Mouse (Mus musculus) stomach, postnatal 0 days (tissue): Measurements from ENCODE around the gene Wdr74.

ENCODE experiments used
- CTCF ChIP-seq: IDR thresholded peaks from 2 replicates; pipeline ENCODE4 v1.5.1; 2016; ENCODE audit warnings: antibody characterized with exemption, low read depth, mild to moderate bottlenecking, moderate library complexity
- EP300 ChIP-seq: optimal IDR thresholded peaks from 2 replicates; pipeline ENCODE3; 2016; ENCODE audit warnings: antibody characterized with exemption

DNA sequence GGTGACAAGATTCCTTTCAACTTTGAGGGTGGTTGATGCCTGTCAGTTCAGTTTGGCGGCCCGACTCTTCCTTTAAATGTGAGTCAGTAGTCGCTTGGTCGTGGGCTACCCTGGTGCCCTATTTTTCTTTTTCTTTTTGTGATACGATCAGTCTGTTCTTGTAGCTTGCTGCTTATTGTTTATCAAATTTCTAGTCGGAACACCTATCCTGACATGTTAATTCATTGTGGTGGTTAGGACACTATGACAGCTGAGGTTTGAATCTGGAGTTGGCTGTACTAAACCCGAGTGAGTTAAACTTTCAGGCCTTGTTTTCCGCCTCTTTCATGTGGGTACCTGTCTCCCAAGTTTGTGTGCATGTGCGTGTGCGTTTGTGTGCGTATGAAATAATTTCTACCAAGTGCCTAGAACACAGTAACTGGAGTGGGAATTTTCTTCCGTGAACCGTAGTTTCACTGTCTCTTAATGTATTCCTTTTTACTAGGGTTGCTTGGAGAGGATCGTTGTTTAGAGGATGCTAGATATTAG is 21.9 kb downstream of the Wdr74 start:
- TF ChIP-seq CTCF (no peak), EP300 (no peak)
